Mouse (Mus musculus): ENCODE results near the gene Mrto4. TPM values are rescaled to one million over a fixed set of nuclear protein-coding genes. Genes with fewer than 3 reads are reported as not detected.

The Mrto4 gene
- polyA plus RNA-seq, 1 experiment from 2014 or later = 98.9 TPM

- Histone ChIP-seq H3K4me2 (no peak overlapping the region), H3K9ac (no peak overlapping the region), H3K9me3 (no peaks in the 10 kb centered on the region), H3K36me3 (peaks cover 92% of the 10 kb centered on the region), H3K4me1 (no peaks in the 10 kb centered on the region), H3K27me3 (no peaks in the 10 kb centered on the region), H3K27ac (no peak overlapping the region), H3K4me3 (no peak overlapping the region)
- 87% methylated on average over 10 of the region's 10 CpGs for WGBS
- no peak for ATAC-seq (ENCODE audit: insufficient number of reproducible peaks, low FRiP score, low TSS enrichment, low read depth)
These were observed 21.2 kb upstream of the Mrto4 start for GRCm38 (mm10) chr4:139373531-139373930.

- H3K4me2 ChIP-seq = no peak overlapping the region
- H3K9me3 ChIP-seq = no peaks in the 10 kb centered on the region
- no peak overlapping the region for H3K27ac ChIP-seq
- no peaks in the 10 kb centered on the region for H3K4me1 ChIP-seq
- H3K36me3 ChIP-seq = peaks cover 92% of the 10 kb centered on the region
- H3K4me3 ChIP-seq = no peak overlapping the region
- no peak for ATAC-seq (ENCODE audit: insufficient number of reproducible peaks, low FRiP score, low TSS enrichment, low read depth)
- WGBS = 74% methylated on average over 4 of the region's 4 CpGs
- H3K27me3 ChIP-seq = no peaks in the 10 kb centered on the region
- H3K9ac ChIP-seq = no peak overlapping the region
These were observed 20.8 kb upstream of the Mrto4 start for GRCm38 (mm10) chr4:139373130-139373529.

- Histone ChIP-seq H3K27me3 (no peaks in the 10 kb centered on the region), H3K4me1 (no peaks in the 10 kb centered on the region), H3K9ac (no peak overlapping the region), H3K36me3 (peaks cover 94% of the 10 kb centered on the region), H3K9me3 (no peaks in the 10 kb centered on the region), H3K27ac (no peak overlapping the region), H3K4me2 (no peak overlapping the region), H3K4me3 (no peak overlapping the region)
- WGBS = 94% methylated on average over 5 of the region's 5 CpGs
- no peak for ATAC-seq (ENCODE audit: insufficient number of reproducible peaks, low FRiP score, low TSS enrichment, low read depth)
These were observed 15.7 kb upstream of the Mrto4 start for GRCm38 (mm10) chr4:139368038-139368437.

- H3K4me2 ChIP-seq = no peak overlapping the region
- H3K27ac ChIP-seq = no peak overlapping the region
- H3K9me3 ChIP-seq = no peaks in the 10 kb centered on the region
- WGBS = 100% methylated on average over 3 of the region's 3 CpGs
- H3K27me3 ChIP-seq = no peaks in the 10 kb centered on the region
- H3K36me3 ChIP-seq = peaks cover 94% of the 10 kb centered on the region
- no peak overlapping the region for H3K9ac ChIP-seq
- no peaks in the 10 kb centered on the region for H3K4me1 ChIP-seq
- no peak overlapping the region for H3K4me3 ChIP-seq
- no peak for ATAC-seq (ENCODE audit: insufficient number of reproducible peaks, low FRiP score, low TSS enrichment, low read depth)
These were observed 15.0 kb upstream of the Mrto4 start for GRCm38 (mm10) chr4:139367336-139367735.

GRCm38 (mm10) chr4:139360761-139361548, 8.6 kb upstream of the Mrto4 start:
- Histone ChIP-seq H3K4me1 (no peaks in the 10 kb centered on the region), H3K36me3 (peaks cover 98% of the 10 kb centered on the region), H3K27me3 (no peaks in the 10 kb centered on the region), H3K4me3 (no peak overlapping the region), H3K9me3 (no peaks in the 10 kb centered on the region), H3K9ac (no peak overlapping the region), H3K4me2 (no peak overlapping the region), H3K27ac (no peak overlapping the region)
- WGBS = 91% methylated on average over 11 of the region's 11 CpGs
- ATAC-seq (ENCODE audit: insufficient number of reproducible peaks, low FRiP score, low TSS enrichment, low read depth) = no peak

GRCm38 (mm10) chr4:139357211-139357610, 4.8 kb upstream of the Mrto4 start:
- no peaks in the 10 kb centered on the region for H3K27me3 ChIP-seq
- H3K4me1 ChIP-seq = peaks cover 5% of the 10 kb centered on the region
- ATAC-seq (ENCODE audit: insufficient number of reproducible peaks, low FRiP score, low TSS enrichment, low read depth) = no peak
- no peak overlapping the region for H3K4me3 ChIP-seq
- H3K4me2 ChIP-seq = no peak overlapping the region
- peaks cover 76% of the 10 kb centered on the region for H3K36me3 ChIP-seq
- WGBS = 89% methylated on average over 3 of the region's 3 CpGs
- no peak overlapping the region for H3K27ac ChIP-seq
- no peaks in the 10 kb centered on the region for H3K9me3 ChIP-seq
- no peak overlapping the region for H3K9ac ChIP-seq

- WGBS = 0% methylated on average over 7 of the region's 7 CpGs
- Histone ChIP-seq H3K9me3 (no peaks in the 10 kb centered on the region), H3K36me3 (peaks cover 54% of the 10 kb centered on the region), H3K4me2 (peak overlapping the region; percentile 87), H3K9ac (peak overlapping the region; percentile 89), H3K27me3 (no peaks in the 10 kb centered on the region), H3K4me1 (peaks cover 20% of the 10 kb centered on the region), H3K4me3 (peak overlapping the region; percentile 78), H3K27ac (peak overlapping the region; percentile 96; the same call in 1 of the 2 replicates)
- peak; percentile 12; the same call in 1 of the 2 replicates for ATAC-seq (ENCODE audit: insufficient number of reproducible peaks, low FRiP score, low TSS enrichment, low read depth)
These were observed 456 bp upstream of the Mrto4 start for GRCm38 (mm10) chr4:139352832-139353231.

- Histone ChIP-seq H3K27ac (no peak overlapping the region), H3K4me1 (peaks cover 4% of the 10 kb centered on the region; the same call in 1 of the 2 replicates), H3K9ac (no peak overlapping the region), H3K4me2 (no peak overlapping the region), H3K27me3 (no peaks in the 10 kb centered on the region), H3K36me3 (peaks cover 51% of the 10 kb centered on the region), H3K4me3 (no peak overlapping the region), H3K9me3 (no peaks in the 10 kb centered on the region)
- ATAC-seq (ENCODE audit: insufficient number of reproducible peaks, low FRiP score, low TSS enrichment, low read depth) = no peak
- 85% methylated on average over 23 of the region's 23 CpGs for WGBS
These were observed 6.9 kb downstream of the Mrto4 start for GRCm38 (mm10) chr4:139345416-139346019.

- Histone ChIP-seq H3K4me2 (no peak overlapping the region), H3K4me1 (0 out of 2 replicates have a peak, but pooled peaks cover 4% of the 10 kb centered on the region), H3K27me3 (no peaks in the 10 kb centered on the region), H3K9ac (no peak overlapping the region), H3K27ac (no peak overlapping the region), H3K36me3 (peaks cover 38% of the 10 kb centered on the region), H3K9me3 (no peaks in the 10 kb centered on the region), H3K4me3 (no peak overlapping the region)
- WGBS = 53% methylated on average over 5 of the region's 5 CpGs
- ATAC-seq (ENCODE audit: insufficient number of reproducible peaks, low FRiP score, low TSS enrichment, low read depth) = no peak
These were observed 8.7 kb downstream of the Mrto4 start for GRCm38 (mm10) chr4:139343718-139344117.

- Histone ChIP-seq H3K9ac (no peak overlapping the region), H3K27ac (no peak overlapping the region), H3K4me2 (no peak overlapping the region), H3K27me3 (peaks cover 8% of the 10 kb centered on the region), H3K4me3 (no peak overlapping the region), H3K4me1 (peaks cover 8% of the 10 kb centered on the region), H3K9me3 (no peaks in the 10 kb centered on the region), H3K36me3 (peaks cover 18% of the 10 kb centered on the region)
- WGBS = 80% methylated on average over 7 of the region's 7 CpGs
- no peak for ATAC-seq (ENCODE audit: insufficient number of reproducible peaks, low FRiP score, low TSS enrichment, low read depth)
These were observed 10.7 kb downstream of the Mrto4 start for GRCm38 (mm10) chr4:139341556-139342233.

GRCm38 (mm10) chr4:139340835-139341234, 11.5 kb downstream of the Mrto4 start:
- Histone ChIP-seq H3K4me3 (no peak overlapping the region), H3K4me2 (no peak overlapping the region), H3K9ac (no peak overlapping the region), H3K36me3 (peaks cover 10% of the 10 kb centered on the region), H3K4me1 (peaks cover 8% of the 10 kb centered on the region), H3K27me3 (peaks cover 8% of the 10 kb centered on the region), H3K27ac (no peak overlapping the region), H3K9me3 (no peaks in the 10 kb centered on the region)
- 71% methylated on average over 4 of the region's 4 CpGs for WGBS
- no peak for ATAC-seq (ENCODE audit: insufficient number of reproducible peaks, low FRiP score, low TSS enrichment, low read depth)

- no peak for ATAC-seq (ENCODE audit: insufficient number of reproducible peaks, low FRiP score, low TSS enrichment, low read depth)
- no peak overlapping the region for H3K27ac ChIP-seq
- no peak overlapping the region for H3K4me2 ChIP-seq
- no peaks in the 10 kb centered on the region for H3K36me3 ChIP-seq
- no peak overlapping the region for H3K9ac ChIP-seq
- no peaks in the 10 kb centered on the region for H3K9me3 ChIP-seq
- 50% methylated on average over 33 of the region's 33 CpGs for WGBS
- no peak overlapping the region for H3K4me3 ChIP-seq
- peaks cover 8% of the 10 kb centered on the region for H3K27me3 ChIP-seq
- H3K4me1 ChIP-seq = peaks cover 6% of the 10 kb centered on the region
These were observed 14.2 kb downstream of the Mrto4 start for GRCm38 (mm10) chr4:139338145-139338544.
